Mouse (Mus musculus) myocyte (in vitro differentiated cells): ENCODE data around the gene Ldlr.
"Not testable (repeated sequence)": the region's sequence is repeated elsewhere in the genome, so short reads cannot be mapped to it uniquely, and the experiment has no call there.

Experiments
- CEBPB ChIP-seq: IDR thresholded peaks from 2 replicates; pipeline ENCODE4 v1.6.1; 2011; ENCODE audit warnings: mild to moderate bottlenecking, moderate library complexity; ENCODE audit not compliant: poor library complexity, insufficient read depth, severe bottlenecking
- E2F4 ChIP-seq: IDR thresholded peaks from one replicate; pipeline ENCODE4 v1.6.1; 2011; ENCODE audit warnings: mild to moderate bottlenecking, control low read depth, moderate library complexity; ENCODE audit not compliant: insufficient read depth
- MAX ChIP-seq: IDR thresholded peaks from one replicate; pipeline ENCODE4 v1.6.1; 2011; ENCODE audit warnings: low read depth, mild to moderate bottlenecking, control low read depth
- POLR2A ChIP-seq: IDR thresholded peaks from one replicate; pipeline ENCODE4 v1.6.1; 2011; ENCODE audit warnings: low read depth, mild to moderate bottlenecking, control low read depth, moderate library complexity; ENCODE audit not compliant: insufficient read length
- POLR2AphosphoS2 ChIP-seq: IDR thresholded peaks from one replicate; pipeline ENCODE4 v1.6.1; 2011; ENCODE audit warnings: low read depth, control low read depth; ENCODE audit not compliant: insufficient read length
- USF1 ChIP-seq: IDR thresholded peaks from one replicate; pipeline ENCODE4 v1.6.1; 2011; ENCODE audit warnings: low read depth, mild to moderate bottlenecking, control low read depth, moderate library complexity

DNA sequence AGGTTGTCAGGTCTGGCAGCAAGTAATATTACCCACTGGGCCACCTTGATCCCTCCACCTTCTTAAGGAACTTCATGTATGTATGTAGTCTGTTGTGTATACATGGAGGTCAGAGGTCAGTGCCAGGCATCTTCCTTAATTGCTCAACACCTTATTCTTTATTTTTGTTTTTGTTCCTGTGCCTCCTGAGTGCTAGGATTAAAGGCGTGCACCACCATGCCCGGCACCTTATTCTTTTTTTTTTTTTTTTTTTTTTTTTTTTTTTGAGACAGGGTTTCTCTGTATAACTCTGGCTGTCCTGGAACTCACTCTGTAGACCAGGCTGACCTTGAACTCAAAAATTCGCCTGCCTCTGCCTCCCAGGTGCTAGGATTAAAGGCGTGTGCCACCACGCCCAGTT, 50.1 kb downstream of the Ldlr start:
- not testable (repeated sequence) for TF ChIP-seq POLR2A, POLR2AphosphoS2, E2F4, CEBPB, USF1, MAX
